Mouse (Mus musculus) heart, embryonic 10.5 days (tissue): ENCODE measurements around the gene Tshz2. TPM values are rescaled to one million over a fixed set of nuclear protein-coding genes. Genes with fewer than 3 reads are reported as not detected.
A peak's percentile ranks its signal among the peaks of the same experiment; 100 is the strongest.

Source experiments
- DNase-seq: peaks from one replicate; pipeline ENCODE4 v3.0.0-alpha.2; 2017; ENCODE audit warnings: low spot score
- H3K27ac ChIP-seq: fragments of 300-500 bp; sonication (generic); 2 replicates; pipeline ENCODE4 v1.5.1; 2016; ENCODE audit warnings: mild to moderate bottlenecking
- H3K27me3 ChIP-seq: fragments of 300-500 bp; sonication (generic); 2 replicates; pipeline ENCODE4 v1.6.1; 2016; ENCODE audit warnings: mild to moderate bottlenecking; ENCODE audit not compliant: poor library complexity, insufficient read depth, severe bottlenecking
- H3K36me3 ChIP-seq: fragments of 300-500 bp; sonication (generic); 2 replicates; pipeline ENCODE4 v1.6.1; 2016; ENCODE audit warnings: mild to moderate bottlenecking, moderate library complexity
- H3K4me1 ChIP-seq: fragments of 300-500 bp; sonication (generic); 2 replicates; pipeline ENCODE4 v1.6.1; 2016; ENCODE audit warnings: mild to moderate bottlenecking
- H3K4me3 ChIP-seq: fragments of 300-500 bp; sonication (generic); 2 replicates; pipeline ENCODE4 v1.5.1; 2016; ENCODE audit warnings: mild to moderate bottlenecking, moderate library complexity
- H3K9me3 ChIP-seq: fragments of 300-500 bp; sonication (generic); 2 replicates; pipeline ENCODE4 v1.6.1; 2016; ENCODE audit warnings: mild to moderate bottlenecking, moderate library complexity
- WGBS: fragments of 180-500 bp; shearing (Covaris S2); methylation state at CpG from one replicate; pipeline ENCODE4 v1.1.7; 2016; 5-methylcytosine and 5-hydroxymethylcytosine counted together
- polyA plus RNA-seq: library from polyadenylated mRNA; unstranded; fragments of >200 nt; fragmentation: Nextera tagmentation; extraction: Ambion mirVana; gene quantifications from 2 replicates; pipeline ENCODE4 v1.2.1, GENCODE M21; 2016

The Tshz2 gene
- polyA plus RNA-seq, 1 experiment from 2014 or later = 5.7 TPM

DNA sequence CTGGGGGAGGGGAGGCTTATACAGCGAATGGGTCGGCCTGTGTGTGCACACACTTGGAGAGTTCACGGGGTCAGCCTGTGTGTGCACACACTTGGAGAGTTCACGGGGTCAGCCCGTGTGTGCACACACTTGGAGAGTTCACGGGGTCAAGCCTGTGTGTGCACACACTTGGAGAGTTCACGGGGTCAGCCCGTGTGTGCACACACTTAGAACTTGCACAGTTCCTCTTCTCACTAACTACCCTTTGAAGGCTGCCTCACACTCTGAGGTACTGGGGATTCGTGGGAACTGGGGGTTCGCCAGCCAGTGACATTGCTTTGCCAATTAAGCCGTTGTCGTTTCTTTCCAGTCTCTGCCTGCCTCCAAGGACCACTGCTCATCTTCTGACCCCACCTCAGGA is 422.1 kb downstream of the Tshz2 start:
- Histone ChIP-seq H3K27me3 (no peaks in the 10 kb centered on the region), H3K27ac (no peak overlapping the region), H3K36me3 (no peaks in the 10 kb centered on the region), H3K4me3 (no peak overlapping the region), H3K4me1 (no peaks in the 10 kb centered on the region), H3K9me3 (no peaks in the 10 kb centered on the region)
- DNase-seq = no peak
- WGBS = 78% methylated on average over 12 of the region's 12 CpGs

DNA sequence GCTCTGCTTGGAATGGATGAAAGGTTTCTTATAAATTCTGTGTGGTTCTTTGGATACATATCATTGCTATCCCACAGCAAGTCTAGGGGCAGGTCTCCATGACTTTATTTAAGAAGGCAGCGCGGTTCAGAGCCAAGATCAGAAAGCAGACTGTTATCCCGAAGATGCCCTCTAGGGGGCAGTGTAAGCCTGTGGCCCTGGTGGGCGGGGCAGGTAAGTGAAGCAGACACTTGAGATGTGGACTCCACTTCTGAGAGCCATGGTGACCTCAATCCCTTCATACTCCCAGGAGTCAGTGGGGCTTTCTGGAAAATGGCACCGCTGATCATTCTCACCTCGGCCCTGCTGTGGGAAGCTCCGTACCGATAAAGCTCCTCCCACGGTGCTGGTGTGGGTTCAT is 422.6 kb downstream of the Tshz2 start:
- no peak overlapping the region for H3K4me3 ChIP-seq
- H3K27ac ChIP-seq = no peak overlapping the region
- no peaks in the 10 kb centered on the region for H3K4me1 ChIP-seq
- H3K9me3 ChIP-seq = no peaks in the 10 kb centered on the region
- WGBS = 27% methylated on average over 9 of the region's 9 CpGs
- H3K36me3 ChIP-seq = no peaks in the 10 kb centered on the region
- no peak for DNase-seq
- H3K27me3 ChIP-seq = no peaks in the 10 kb centered on the region

DNA sequence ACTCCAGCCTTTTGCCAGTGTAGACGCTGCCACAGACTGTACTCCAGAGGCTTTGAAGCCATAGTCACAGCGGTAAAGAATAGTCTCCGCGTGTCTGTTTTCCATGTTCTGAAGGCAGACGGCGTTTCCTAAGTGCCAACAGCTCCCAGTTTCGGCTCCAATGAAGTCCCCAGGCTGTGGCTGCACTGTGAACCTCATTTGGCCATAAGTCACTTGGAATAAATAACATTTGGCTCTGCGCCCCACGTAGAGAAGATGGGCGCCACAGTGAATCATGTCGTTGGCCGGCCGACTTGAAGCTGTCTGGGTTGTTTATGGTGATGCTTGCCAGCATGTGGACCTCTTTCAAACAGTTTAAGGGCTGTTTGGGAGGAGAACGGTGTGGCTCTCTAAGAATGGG is 426.0 kb downstream of the Tshz2 start:
- DNase-seq = no peak
- Histone ChIP-seq H3K4me3 (no peak overlapping the region), H3K4me1 (no peaks in the 10 kb centered on the region), H3K27me3 (no peaks in the 10 kb centered on the region), H3K27ac (no peak overlapping the region), H3K9me3 (no peaks in the 10 kb centered on the region), H3K36me3 (no peaks in the 10 kb centered on the region)
- WGBS = 88% methylated on average over 14 of the region's 14 CpGs

DNA sequence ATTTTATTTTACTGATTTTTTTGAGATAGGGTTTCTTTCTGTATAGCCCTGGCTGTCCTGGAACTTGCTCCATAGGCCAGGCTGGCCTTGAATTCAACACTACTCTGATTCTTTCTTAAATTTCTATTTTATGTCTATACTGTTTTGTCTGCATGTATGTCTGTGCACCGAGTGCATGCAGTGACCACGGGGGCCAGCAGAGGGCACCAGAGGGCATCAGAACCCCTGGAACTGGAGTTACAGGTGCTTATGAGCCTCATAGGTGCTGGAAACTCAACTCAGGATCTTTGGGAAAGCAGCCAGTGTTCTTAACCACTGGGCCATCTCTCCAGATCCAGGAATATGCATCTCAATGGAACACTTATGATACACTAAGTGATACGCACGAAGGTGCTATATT is 427.3 kb downstream of the Tshz2 start:
- no peaks in the 10 kb centered on the region for H3K27me3 ChIP-seq
- no peak for DNase-seq
- H3K4me3 ChIP-seq = no peak overlapping the region
- no peaks in the 10 kb centered on the region for H3K36me3 ChIP-seq
- H3K4me1 ChIP-seq = no peaks in the 10 kb centered on the region
- 60% methylated on average over 4 of the region's 4 CpGs for WGBS
- no peaks in the 10 kb centered on the region for H3K9me3 ChIP-seq
- H3K27ac ChIP-seq = no peak overlapping the region

DNA sequence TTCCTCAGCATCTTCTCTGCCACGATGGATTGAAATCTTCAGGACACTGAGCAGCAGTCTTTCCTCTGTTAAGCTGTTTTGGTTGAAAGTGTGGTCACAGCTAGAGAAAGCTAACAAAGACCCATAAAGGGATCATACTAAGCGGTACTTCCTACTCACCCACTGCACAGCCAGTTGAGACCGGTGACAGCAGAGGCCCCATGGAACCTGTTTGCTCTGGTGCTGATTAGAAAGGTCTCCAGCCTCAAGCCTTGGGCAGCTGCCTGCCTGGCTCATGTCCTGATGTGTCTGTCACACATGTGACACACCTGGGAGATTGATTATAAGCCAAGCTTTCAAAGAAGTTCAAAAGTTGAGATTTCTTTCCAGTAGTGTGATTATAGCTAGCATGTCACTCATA is 429.6 kb downstream of the Tshz2 start:
- Histone ChIP-seq H3K36me3 (no peaks in the 10 kb centered on the region), H3K4me3 (no peak overlapping the region), H3K27me3 (no peaks in the 10 kb centered on the region), H3K27ac (no peak overlapping the region), H3K4me1 (no peaks in the 10 kb centered on the region), H3K9me3 (no peaks in the 10 kb centered on the region)
- DNase-seq = no peak
- WGBS = 77% methylated on average over 3 of the region's 3 CpGs

DNA sequence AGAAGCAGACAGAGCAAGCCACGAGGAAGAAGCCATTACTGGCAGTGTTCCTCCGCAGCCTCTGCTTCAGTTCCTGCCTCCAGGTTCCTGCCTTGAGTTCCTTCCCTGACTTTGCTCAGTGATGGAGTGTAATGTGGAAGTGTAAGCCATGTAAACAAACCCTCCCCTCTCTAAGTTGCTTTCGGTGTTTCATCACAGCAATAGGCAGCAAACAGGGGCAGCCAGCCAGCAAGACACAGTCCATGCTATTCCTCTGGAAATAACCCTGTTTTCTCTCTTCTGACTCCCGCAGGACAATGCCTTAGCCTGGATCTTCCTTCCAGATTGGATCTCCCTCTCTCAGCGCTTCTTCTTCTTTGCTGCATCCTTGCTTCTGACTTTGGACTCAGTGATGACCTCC is 437.2 kb downstream of the Tshz2 start:
- Histone ChIP-seq H3K36me3 (no peaks in the 10 kb centered on the region), H3K27me3 (no peaks in the 10 kb centered on the region), H3K9me3 (no peaks in the 10 kb centered on the region), H3K27ac (no peak overlapping the region), H3K4me1 (0 out of 2 replicates have a peak, but pooled peaks cover 6% of the 10 kb centered on the region), H3K4me3 (no peak overlapping the region)
- WGBS = 78% methylated on average over 5 of the region's 5 CpGs
- DNase-seq = no peak

DNA sequence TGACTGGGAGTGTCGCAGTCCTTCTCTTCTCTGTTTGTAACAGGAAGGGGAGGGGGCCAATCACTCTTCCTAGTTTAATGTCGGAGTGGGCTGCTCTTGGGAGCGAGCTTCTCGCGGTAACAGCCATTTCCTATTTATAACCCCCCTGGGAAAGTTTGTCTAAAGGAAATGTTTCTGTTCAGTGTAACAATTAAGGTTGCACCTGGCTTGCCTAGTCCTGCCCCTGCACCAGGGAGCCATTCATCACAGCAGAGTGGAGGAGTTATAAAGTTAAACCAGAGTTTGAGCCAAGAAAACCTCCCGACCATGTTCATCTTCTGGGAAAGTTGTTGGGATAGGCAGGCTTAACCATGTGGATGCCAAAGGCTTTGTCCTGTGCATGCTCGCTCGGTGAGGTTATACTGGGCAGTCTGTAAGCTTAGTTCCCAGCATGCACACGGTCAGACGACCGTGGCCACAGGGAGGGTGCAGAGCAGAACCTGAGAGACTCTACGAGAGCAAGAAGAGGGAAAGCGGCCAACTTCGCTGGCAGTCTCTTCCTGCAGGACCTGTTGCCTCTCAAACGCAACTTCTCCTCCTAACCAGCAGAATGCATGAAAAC is 437.9 kb downstream of the Tshz2 start:
- H3K27ac ChIP-seq = 0 out of 2 replicates have a peak overlapping the region, but pooled peaks have one; percentile 25
- DNase-seq = no peak
- 49% methylated on average over 15 of the region's 15 CpGs for WGBS
- 0 out of 2 replicates have a peak, but pooled peaks cover 6% of the 10 kb centered on the region for H3K4me1 ChIP-seq
- no peaks in the 10 kb centered on the region for H3K36me3 ChIP-seq
- no peaks in the 10 kb centered on the region for H3K9me3 ChIP-seq
- H3K4me3 ChIP-seq = 0 out of 2 replicates have a peak overlapping the region, but pooled peaks have one; percentile 2
- H3K27me3 ChIP-seq = no peaks in the 10 kb centered on the region

DNA sequence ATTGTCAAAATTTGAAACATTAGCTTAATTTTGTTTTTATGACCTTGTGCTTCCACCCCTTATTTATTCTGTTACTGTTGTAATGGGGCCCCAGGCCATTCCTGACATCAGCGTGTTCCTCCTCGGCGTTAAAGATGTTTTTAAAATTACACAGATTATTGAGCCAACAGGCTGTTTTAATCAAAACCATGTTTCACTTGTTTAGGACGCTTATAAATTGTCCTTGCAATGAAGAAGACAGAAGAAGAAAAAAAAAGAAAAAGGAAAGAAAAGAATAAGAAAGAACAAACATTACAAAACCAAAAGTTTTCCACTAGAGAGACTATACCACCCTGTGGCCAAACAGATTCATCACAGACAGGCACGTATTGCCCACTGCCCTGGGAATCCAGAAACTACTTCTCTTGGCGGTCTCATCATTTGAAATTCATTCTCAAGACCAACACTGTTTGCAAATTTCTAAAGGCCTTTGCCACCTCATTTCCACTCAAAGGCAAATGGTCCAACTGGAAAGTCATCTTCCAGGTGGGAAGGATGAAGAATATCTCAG is 444.2 kb downstream of the Tshz2 start:
- Histone ChIP-seq H3K4me3 (no peak overlapping the region), H3K4me1 (no peaks in the 10 kb centered on the region), H3K9me3 (no peaks in the 10 kb centered on the region), H3K27me3 (no peaks in the 10 kb centered on the region; the same call in 1 of the 2 replicates), H3K27ac (no peak overlapping the region), H3K36me3 (no peaks in the 10 kb centered on the region)
- 77% methylated on average over 6 of the region's 6 CpGs for WGBS
- no peak for DNase-seq

DNA sequence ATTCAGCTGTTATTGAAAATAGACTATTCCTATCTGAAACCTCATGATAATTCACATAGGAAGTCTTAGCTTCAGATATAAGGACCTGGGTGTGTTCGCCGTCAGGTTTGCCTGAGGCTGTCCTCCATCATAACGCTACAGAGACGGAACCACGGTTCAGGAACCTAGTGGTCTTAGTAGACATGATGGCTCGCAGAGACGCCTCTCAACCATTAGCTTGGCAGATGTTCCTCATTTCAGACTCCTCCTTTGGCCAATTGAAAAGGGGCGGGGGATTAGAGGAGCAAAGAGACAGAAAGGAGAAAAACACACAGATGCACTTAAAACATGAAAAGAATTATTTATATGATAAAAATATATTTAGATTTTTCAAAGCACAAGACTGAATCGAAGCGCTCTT is 445.2 kb downstream of the Tshz2 start:
- no peak overlapping the region for H3K27ac ChIP-seq
- no peaks in the 10 kb centered on the region for H3K36me3 ChIP-seq
- WGBS = 81% methylated on average over 10 of the region's 10 CpGs
- H3K4me3 ChIP-seq = no peak overlapping the region
- DNase-seq = no peak
- H3K4me1 ChIP-seq = no peaks in the 10 kb centered on the region
- H3K27me3 ChIP-seq = no peaks in the 10 kb centered on the region; the same call in 1 of the 2 replicates
- no peaks in the 10 kb centered on the region for H3K9me3 ChIP-seq

DNA sequence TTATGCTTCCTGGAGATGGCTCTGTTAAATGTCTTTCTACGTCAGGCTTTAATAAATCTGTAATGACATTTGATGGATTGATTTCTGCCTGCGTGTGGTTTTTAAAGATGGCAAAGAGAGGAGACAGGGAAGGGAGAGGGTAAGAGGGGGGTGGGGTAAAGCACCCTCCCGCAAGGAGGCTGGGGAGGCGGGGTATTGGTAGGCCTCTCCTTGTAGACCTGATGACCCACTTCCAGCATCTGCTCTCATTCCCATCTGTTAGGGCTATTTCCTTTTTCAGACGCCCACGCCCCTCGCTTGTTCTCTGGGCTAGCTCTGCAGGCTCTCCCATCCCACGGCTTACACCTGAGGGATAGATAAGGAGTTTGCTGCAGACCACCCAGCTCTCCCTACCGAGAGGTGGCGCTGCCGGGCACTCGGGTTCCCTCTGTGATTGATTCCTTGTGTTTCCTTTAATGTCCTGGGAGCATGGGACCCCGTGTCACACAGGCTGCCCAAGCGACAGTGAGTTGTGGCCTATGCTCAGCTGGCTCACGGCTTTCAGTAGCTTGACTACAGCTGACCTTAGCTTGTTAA is 445.7 kb downstream of the Tshz2 start:
- Histone ChIP-seq H3K27ac (no peak overlapping the region), H3K27me3 (no peaks in the 10 kb centered on the region; the same call in 1 of the 2 replicates), H3K4me1 (no peaks in the 10 kb centered on the region), H3K36me3 (no peaks in the 10 kb centered on the region), H3K4me3 (no peak overlapping the region), H3K9me3 (no peaks in the 10 kb centered on the region)
- no peak for DNase-seq
- WGBS = 42% methylated on average over 15 of the region's 15 CpGs

DNA sequence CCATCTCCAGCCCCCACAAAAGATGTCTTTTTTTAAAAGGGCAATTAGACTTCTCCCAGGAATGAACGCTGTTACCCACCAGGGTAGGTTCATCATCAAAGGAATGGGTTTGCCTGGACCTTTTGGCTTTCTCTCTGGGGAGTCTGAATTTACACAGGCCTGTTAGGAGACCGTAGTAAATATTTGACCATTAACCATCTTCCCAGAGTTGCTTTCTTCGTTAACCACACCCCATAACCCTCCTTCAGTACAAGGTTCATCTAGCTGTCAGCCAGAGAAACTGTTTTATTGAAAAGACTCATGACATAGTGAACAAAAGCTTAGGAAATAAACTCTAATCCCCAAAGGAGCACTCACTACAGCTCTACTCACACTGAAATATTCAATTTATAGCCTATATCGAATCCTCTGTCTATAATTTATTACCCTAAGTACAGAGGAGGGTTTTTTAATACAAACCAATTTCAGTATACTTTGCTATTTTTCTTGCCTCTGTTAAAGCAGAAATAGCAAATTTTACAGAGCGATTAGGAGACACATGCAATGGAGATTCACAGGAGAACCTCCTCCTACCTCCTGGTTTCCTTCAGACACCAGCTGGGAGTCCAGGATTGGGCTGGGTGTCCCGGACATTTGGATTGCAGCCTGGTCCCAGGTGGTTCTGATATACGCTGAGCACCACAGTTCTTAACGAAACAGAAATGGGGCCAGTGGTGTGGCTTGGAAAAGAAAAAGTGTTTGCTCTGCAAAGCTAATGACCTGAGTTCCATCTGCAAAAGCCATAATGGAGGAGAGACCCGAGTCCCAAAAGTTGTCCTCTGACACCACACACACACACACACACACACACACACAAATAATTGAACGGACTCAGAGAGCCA is 459.0 kb downstream of the Tshz2 start:
- DNase-seq = no peak
- no peak overlapping the region for H3K27ac ChIP-seq
- H3K36me3 ChIP-seq = no peaks in the 10 kb centered on the region
- H3K4me1 ChIP-seq = no peaks in the 10 kb centered on the region
- H3K4me3 ChIP-seq = no peak overlapping the region
- H3K27me3 ChIP-seq = no peaks in the 10 kb centered on the region; the same call in 1 of the 2 replicates
- no peaks in the 10 kb centered on the region for H3K9me3 ChIP-seq
- 76% methylated on average over 10 of the region's 10 CpGs for WGBS

DNA sequence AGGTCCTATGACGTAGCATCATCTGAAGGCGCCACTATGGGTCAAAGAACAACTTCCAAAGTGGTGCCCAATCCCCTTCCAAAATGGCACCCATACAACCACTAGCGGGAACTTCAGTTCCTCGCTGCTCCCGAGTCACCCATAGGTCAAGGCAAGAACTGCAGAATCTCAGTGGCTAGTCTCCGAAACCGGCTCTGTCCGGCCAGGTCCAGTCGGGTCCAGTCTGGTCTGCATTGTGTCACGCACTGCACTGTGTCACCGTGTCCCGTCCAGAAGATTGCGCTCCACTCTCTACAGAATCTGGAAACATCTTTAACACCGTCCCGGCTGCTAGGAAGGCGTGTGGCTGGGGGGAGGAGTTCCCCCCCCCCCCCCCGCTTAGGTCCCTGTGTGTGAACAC is 461.4 kb downstream of the Tshz2 start:
- DNase-seq = no peak
- no peak overlapping the region for H3K27ac ChIP-seq
- H3K9me3 ChIP-seq = no peaks in the 10 kb centered on the region
- no peaks in the 10 kb centered on the region; the same call in 1 of the 2 replicates for H3K27me3 ChIP-seq
- 85% methylated on average over 17 of the region's 17 CpGs for WGBS
- H3K4me3 ChIP-seq = no peak overlapping the region
- no peaks in the 10 kb centered on the region for H3K4me1 ChIP-seq
- H3K36me3 ChIP-seq = no peaks in the 10 kb centered on the region

DNA sequence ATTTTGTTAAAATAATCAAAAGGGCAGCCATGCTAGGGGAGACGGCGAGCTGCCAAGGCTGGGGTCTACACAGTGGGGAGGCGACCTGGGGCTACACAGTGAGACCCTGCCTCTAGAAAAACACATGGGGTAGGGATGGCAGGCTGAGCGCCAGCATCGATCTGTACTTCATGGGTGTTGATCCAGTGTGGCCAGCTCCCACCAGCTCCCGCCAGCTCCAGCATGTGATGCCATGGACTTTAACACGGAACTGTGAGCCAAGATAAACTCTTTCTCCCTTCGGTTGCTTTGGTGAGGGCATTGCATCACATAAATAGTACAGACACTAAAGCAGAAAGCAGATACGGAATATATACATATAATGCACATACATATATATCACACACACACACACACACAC is 462.1 kb downstream of the Tshz2 start:
- H3K36me3 ChIP-seq = no peaks in the 10 kb centered on the region
- no peak for DNase-seq
- H3K27me3 ChIP-seq = no peaks in the 10 kb centered on the region; the same call in 1 of the 2 replicates
- 92% methylated on average over 9 of the region's 9 CpGs for WGBS
- H3K4me1 ChIP-seq = no peaks in the 10 kb centered on the region
- H3K27ac ChIP-seq = no peak overlapping the region
- H3K4me3 ChIP-seq = no peak overlapping the region
- no peaks in the 10 kb centered on the region for H3K9me3 ChIP-seq
